Mouse (Mus musculus) leukemia stem cell, adult 10-12 weeks (primary cell): ENCODE results near the gene Olfr558. TPM values are rescaled to one million over a fixed set of nuclear protein-coding genes. Genes with fewer than 3 reads are reported as not detected.

Experiments used
- polyA plus RNA-seq: library from polyadenylated mRNA; stranded (reverse); fragments of >175 nt; gene quantifications from 2 replicates; pipeline ENCODE4 v1.2.3, GENCODE M21; 2012; ENCODE audit warnings: low replicate concordance

Olfr558 gene
- not detected in 2 replicates for polyA plus RNA-seq

DNA sequence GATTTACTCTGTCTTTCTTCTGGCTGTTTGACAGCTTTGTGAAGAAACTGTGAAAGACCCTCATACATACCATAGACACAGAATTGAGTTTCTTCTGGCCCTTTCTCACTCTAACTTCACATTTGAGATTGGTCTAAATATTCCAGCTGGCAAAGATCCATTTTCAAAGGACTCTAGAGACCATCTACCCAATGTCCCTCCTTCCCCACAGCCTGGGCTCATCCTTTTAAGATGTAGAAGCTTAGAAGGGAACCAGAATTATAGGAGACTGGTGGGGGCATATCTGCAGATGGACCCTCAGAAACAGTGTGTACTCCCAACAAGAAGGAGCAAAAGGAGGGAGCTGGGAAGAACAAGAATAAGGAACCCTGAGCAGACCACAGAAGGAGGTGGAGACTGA lies at the start of gene Olfr558:
Gene Olfr558 (plus strand): TSS at position 301 of the 400 bp plus-strand sequence.

DNA sequence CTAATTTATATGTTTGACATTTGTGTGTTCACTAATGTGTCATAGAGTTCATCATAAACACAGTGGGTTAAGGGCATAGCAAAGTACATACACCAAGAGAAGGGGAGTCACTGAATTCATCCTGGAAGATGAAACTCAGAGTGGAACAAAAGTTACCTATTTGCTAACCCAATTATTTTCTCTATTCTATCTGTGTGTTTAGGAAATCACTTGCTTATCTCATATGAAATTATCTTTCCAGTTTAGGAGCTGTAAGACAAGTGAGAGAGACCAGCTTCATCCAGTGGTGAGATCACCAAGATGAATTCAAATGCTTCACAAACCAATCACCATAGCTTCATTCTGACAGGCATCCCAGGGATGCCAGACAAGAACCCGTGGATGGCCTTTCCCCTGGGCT lies 43.5 kb upstream of the Olfr558 start, which contains the start of gene Olfr555:
Gene Olfr555 (plus strand): TSS at position 301 of the 400 bp plus-strand sequence.

DNA sequence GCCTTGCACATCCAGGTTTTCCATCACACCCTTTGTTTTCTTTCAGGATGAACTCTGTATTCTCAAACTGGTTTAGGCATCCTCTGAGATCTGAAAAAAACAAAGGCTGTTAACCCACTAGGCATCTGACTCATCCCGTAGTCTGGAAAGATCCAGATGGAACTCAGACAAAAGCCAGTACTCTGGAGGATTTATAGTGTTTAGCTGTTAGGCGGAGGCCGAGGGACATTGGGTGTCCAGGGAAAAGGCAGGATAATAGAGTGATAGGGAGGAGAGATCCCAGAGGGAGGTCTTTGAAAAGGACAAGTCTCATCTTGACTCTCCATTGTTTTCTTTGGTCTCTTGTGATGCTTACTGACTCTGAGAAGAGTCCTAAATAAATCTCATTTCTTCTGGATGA lies 37.4 kb upstream of the Olfr558 start, which contains the start of gene Olfr556:
Gene Olfr556 (plus strand): TSS at position 301 of the 400 bp plus-strand sequence.

DNA sequence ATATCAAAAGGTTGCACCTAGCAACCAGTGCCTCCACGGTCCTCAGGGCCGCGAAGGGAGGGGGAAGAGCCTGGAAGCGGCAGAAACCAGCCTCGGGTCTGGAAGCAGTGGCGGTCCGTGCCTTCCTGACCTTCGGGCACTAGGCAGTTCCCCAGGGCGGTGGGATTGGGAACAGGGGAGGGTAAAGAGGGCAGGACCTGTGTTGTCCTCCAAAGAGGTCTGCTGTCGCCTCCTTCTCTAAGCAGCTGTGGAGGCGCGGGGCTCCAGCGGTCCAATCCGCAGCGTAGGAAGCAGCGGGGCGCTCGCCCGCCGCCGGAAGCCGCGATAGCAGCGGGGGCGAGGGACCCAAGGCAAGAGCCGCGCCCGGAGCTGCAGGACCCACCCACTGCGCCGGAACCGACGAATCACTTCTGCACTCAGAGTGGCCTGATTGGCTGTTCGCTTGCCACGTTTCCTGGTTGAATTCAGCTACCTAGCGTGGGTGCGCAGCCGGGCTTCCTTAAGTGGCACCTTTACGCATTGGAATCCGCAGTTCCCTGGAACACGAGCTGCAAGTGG lies 15.0 kb upstream of the Olfr558 start, which contains the start of gene Trim68:
Gene Trim68 (minus strand): TSS at position 384 of the 558 bp plus-strand sequence.

DNA sequence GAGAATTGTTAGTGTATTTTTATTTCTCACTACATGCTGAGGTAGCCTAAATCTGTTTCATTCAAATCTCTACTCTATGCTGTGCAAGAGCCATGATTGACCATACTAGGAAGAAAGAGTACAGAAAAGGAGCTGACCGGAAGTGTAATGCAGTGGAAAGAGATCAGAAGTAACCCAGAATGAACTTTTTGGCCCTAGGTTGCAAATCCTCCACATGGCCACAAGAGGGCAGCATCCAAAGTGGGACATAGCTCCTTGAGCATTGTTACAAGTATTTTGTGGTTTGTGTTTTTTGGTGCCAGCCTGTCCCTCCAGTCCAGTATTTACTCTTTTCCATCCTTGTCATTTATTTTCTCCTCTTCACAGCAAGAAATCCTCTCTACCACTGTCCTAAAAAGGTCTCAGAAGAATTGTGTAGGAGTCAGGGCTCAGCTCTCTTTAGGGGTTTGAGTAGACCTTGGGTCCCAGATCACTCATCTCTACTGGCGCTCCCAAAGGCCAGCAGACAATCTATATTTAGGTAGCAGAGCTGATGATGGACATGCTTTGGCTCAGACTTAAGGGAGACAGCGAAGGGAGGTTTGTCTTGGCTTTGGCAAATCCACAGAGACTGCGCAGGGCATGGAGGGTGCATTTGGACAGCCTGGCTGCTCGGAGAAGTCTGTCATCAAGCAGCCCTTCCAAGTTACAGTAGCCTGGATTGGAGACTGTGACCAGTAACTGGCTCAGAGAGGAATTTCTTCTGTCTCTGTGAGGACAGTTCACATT lies 6.5 kb upstream of the Olfr558 start, which contains the start of gene Olfr557:
Gene Olfr557 (plus strand): TSS at position 553 of the 768 bp plus-strand sequence.

DNA sequence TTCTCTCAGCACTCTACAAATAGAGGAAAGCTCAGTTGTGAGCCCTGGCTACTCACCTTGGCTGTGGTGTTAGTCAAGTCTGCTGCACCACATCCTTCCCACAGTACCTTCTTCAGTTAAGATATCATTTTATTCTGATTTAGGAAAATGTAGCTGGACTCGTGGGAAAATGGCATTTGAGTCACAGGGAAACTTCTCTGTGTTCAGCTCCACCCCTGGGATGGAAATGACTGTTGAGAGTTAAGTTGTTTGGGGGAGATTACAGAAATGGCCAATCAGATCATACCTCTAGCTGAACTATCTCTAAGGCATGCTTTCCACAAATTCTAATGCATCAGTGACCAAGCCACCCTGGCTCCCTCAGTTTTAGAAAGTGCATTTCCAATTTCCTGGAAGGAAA lies 17.0 kb downstream of the Olfr558 start, which contains the start of gene Olfr33:
Gene Olfr33 (minus strand): TSS at position 101 of the 400 bp plus-strand sequence.

DNA sequence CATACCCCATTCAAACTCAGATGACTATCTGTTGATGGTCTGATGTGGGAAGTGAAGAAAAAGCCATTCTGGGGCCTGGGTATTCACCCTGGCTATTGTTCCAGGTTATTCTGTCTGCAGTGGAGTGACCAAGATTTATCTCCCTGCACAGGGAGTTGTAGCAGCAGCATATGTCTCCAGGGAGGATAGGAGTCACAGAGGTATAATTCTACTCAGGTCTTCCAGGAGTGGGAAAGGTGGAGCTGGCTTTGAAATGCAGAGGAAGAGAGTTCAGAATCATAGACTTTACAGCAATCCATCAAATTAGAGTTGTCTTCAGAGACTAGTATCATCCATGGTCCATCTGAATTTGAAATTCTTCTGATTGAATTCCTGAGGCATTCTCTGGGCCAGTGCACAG lies 25.4 kb downstream of the Olfr558 start, which contains the start of gene Olfr559:
Gene Olfr559 (minus strand): TSS at position 101 of the 400 bp plus-strand sequence.

DNA sequence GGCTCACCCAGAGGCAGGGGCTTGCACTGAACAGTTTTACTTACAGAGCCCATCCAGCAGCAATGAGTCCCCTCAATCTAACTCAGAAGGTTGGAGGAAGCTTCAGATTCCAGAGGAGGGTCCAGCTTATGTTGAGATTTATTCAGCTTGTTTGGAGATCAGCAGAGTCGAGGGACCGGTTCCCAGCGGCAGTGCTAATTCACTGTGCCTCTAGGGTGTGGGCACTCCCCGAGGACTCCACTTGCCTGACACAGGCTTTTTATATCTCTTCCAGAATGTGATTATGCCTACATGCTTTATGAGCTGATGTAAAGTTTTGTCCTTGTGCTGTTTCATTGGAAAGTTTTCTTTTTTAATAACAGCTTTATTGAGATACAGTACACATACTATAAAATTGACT lies 57.3 kb downstream of the Olfr558 start, which contains the start of the genes Olfr560 and Olfr78:
Gene Olfr560 (minus strand): TSS at position 101 of the 400 bp plus-strand sequence.
Gene Olfr78 (minus strand): TSS at position 206 of the 400 bp plus-strand sequence.

Other genes starting within 250 kb of the Olfr558 start
- not detected in 2 replicates for gene Olfr543, start 220.5 kb upstream of the Olfr558 start, polyA plus RNA-seq
- not detected in 2 replicates for gene Olfr544, start 213.9 kb upstream of the Olfr558 start, polyA plus RNA-seq
- gene Olfr545, start 202.6 kb upstream of the Olfr558 start, polyA plus RNA-seq = not detected in 2 replicates
- gene Olfr547, start 167.5 kb upstream of the Olfr558 start, polyA plus RNA-seq = not detected in 2 replicates
- gene Olfr548-ps1, start 161.3 kb upstream of the Olfr558 start, polyA plus RNA-seq = not detected in 2 replicates
- not detected in 2 replicates for gene Olfr549, start 152.3 kb upstream of the Olfr558 start, polyA plus RNA-seq
- 2.1 and 6.2 TPM in 2 replicates for gene Trim21, start 136.7 kb upstream of the Olfr558 start, polyA plus RNA-seq
- not detected in 2 replicates for gene Olfr550, start 130.8 kb upstream of the Olfr558 start, polyA plus RNA-seq
- not detected in 2 replicates for gene Olfr551, start 110.3 kb upstream of the Olfr558 start, polyA plus RNA-seq
- gene Olfr552, start 104.4 kb upstream of the Olfr558 start, polyA plus RNA-seq = 0.06 TPM in 1 of 2 replicates, not detected in the other
- 0.37 TPM in 1 of 2 replicates, not detected in the other for gene Olfr553, start 84.0 kb upstream of the Olfr558 start, polyA plus RNA-seq
- gene Olfr554, start 63.8 kb upstream of the Olfr558 start, polyA plus RNA-seq = 0.07 TPM in 1 of 2 replicates, not detected in the other
- not detected in 2 replicates for gene Olfr555, start 43.4 kb upstream of the Olfr558 start, polyA plus RNA-seq
- gene Olfr556, start 37.3 kb upstream of the Olfr558 start, polyA plus RNA-seq = not detected in 2 replicates
- 0.35 and 1.2 TPM in 2 replicates for gene Trim68, start 14.9 kb upstream of the Olfr558 start, polyA plus RNA-seq
- gene Olfr557, start 6.3 kb upstream of the Olfr558 start, polyA plus RNA-seq = not detected in 2 replicates
- gene Olfr33, start 16.9 kb downstream of the Olfr558 start, polyA plus RNA-seq = not detected in 2 replicates
- gene Olfr559, start 25.3 kb downstream of the Olfr558 start, polyA plus RNA-seq = not detected in 2 replicates
- not detected in 2 replicates for gene Olfr560, start 57.2 kb downstream of the Olfr558 start, polyA plus RNA-seq
- not detected in 2 replicates for gene Olfr78, start 57.3 kb downstream of the Olfr558 start, polyA plus RNA-seq
- not detected in 2 replicates for gene Olfr561, start 69.0 kb downstream of the Olfr558 start, polyA plus RNA-seq
- not detected in 2 replicates for gene Olfr564, start 101.3 kb downstream of the Olfr558 start, polyA plus RNA-seq
- gene Olfr566, start 156.6 kb downstream of the Olfr558 start, polyA plus RNA-seq = not detected in 2 replicates
- gene Olfr568, start 174.9 kb downstream of the Olfr558 start, polyA plus RNA-seq = not detected in 2 replicates
- gene Olfr569, start 188.7 kb downstream of the Olfr558 start, polyA plus RNA-seq = not detected in 2 replicates
- not detected in 2 replicates for gene Olfr570, start 192.4 kb downstream of the Olfr558 start, polyA plus RNA-seq
- not detected in 2 replicates for gene Olfr571, start 215.3 kb downstream of the Olfr558 start, polyA plus RNA-seq
- gene Olfr572, start 222.2 kb downstream of the Olfr558 start, polyA plus RNA-seq = not detected in 2 replicates
- gene Olfr573-ps1, start 240.4 kb downstream of the Olfr558 start, polyA plus RNA-seq = 0.21 TPM in 1 of 2 replicates, not detected in the other
- not detected in 2 replicates for gene Olfr574, start 246.3 kb downstream of the Olfr558 start, polyA plus RNA-seq